Mouse (Mus musculus) ES-Bruce4 (cell line): ENCODE results near the gene 4833423E24Rik. TPM values are rescaled to one million over a fixed set of nuclear protein-coding genes. Genes with fewer than 3 reads are reported as not detected.

Experiments
- H3K27ac ChIP-seq: 2 replicates; pipeline ENCODE4 v1.5.1; 2012; ENCODE audit warnings: low read length, inconsistent platforms; ENCODE audit not compliant: insufficient read depth
- H3K27me3 ChIP-seq: 2 replicates; pipeline ENCODE4 v1.6.1; 2012; ENCODE audit warnings: mild to moderate bottlenecking, low read length, inconsistent platforms; ENCODE audit not compliant: control insufficient read depth, poor library complexity, insufficient read depth, severe bottlenecking
- H3K36me3 ChIP-seq: 2 replicates; pipeline ENCODE4 v1.6.1; 2012; ENCODE audit warnings: inconsistent platforms, mild to moderate bottlenecking, low read length, moderate library complexity; ENCODE audit not compliant: control insufficient read depth, poor library complexity, insufficient read depth, severe bottlenecking
- H3K4me1 ChIP-seq: one replicate; pipeline ENCODE4 v1.8.1; 2011; ENCODE audit warnings: low read length; ENCODE audit not compliant: control insufficient read depth, insufficient read depth
- H3K4me3 ChIP-seq: 2 replicates; pipeline ENCODE4 v1.5.1; 2011; ENCODE audit warnings: low read depth, mild to moderate bottlenecking, low read length
- H3K9ac ChIP-seq: 2 replicates; pipeline ENCODE4 v1.6.1; 2012; ENCODE audit warnings: low read depth, mild to moderate bottlenecking, inconsistent platforms; ENCODE audit not compliant: poor library complexity, severe bottlenecking
- H3K9me3 ChIP-seq: replicated peaks from 2 replicates; pipeline ENCODE4 v1.6.1; 2012; ENCODE audit warnings: mild to moderate bottlenecking, low read length, inconsistent platforms; ENCODE audit not compliant: control insufficient read depth, poor library complexity, insufficient read depth, severe bottlenecking
- CTCF ChIP-seq: IDR thresholded peaks from one replicate; pipeline ENCODE4 v1.8.1; 2011; ENCODE audit warnings: low read depth, low read length
- EP300 ChIP-seq: IDR thresholded peaks from 2 replicates; pipeline ENCODE4 v1.6.1; 2011; ENCODE audit warnings: low read depth, low read length; ENCODE audit not compliant: insufficient read depth
- POLR2A ChIP-seq: IDR thresholded peaks from one replicate; pipeline ENCODE4 v1.8.1; 2011; ENCODE audit warnings: low read length; ENCODE audit not compliant: insufficient read depth
- polyA plus RNA-seq: library from polyadenylated mRNA; stranded (reverse); fragments of >200 nt; gene quantifications from 2 replicates; pipeline ENCODE4 v1.2.4, GENCODE M21; 2011; ENCODE audit warnings: low read depth; ENCODE audit not compliant: missing spikeins, insufficient read depth, insufficient read length

4833423E24Rik gene
- polyA plus RNA-seq, 1 experiment: not detected

DNA sequence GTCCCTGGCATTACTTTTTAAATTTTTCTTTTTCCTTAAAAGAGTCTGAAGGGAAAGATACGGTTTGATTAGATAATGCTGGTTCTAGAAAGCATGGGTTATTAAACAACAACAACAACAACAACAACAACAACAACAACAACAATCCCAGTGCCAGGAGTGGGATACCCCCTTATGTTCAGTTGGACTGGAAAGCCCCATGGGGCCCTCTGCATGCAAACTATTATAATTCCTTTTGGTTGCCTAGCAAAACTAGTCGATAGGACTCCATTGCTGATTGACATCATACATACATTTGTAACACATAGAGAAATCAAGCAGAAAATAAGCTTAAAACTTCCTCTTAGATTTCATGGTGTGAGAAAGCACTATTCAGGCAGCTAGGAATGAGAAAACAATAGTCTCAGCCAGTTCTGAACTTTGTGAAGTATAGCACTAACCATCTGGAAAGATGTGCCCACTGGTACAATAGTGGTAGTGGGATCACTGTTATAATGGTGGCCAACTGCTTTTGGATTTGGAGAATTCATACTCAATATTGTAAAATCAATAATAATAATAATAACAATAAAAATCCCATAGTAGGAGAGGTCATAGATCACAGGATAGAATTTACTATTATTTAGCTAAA lies 4.2 kb upstream of the 4833423E24Rik start:
- no peaks in the 10 kb centered on the region for H3K27me3 ChIP-seq
- H3K9ac ChIP-seq: no peak overlapping the region
- H3K4me3 ChIP-seq: no peak overlapping the region
- no peak overlapping the region for H3K27ac ChIP-seq
- no peaks in the 10 kb centered on the region for H3K36me3 ChIP-seq
- no peaks in the 10 kb centered on the region for H3K4me1 ChIP-seq
- H3K9me3 ChIP-seq: no peaks in the 10 kb centered on the region
- TF ChIP-seq CTCF: no peak

DNA sequence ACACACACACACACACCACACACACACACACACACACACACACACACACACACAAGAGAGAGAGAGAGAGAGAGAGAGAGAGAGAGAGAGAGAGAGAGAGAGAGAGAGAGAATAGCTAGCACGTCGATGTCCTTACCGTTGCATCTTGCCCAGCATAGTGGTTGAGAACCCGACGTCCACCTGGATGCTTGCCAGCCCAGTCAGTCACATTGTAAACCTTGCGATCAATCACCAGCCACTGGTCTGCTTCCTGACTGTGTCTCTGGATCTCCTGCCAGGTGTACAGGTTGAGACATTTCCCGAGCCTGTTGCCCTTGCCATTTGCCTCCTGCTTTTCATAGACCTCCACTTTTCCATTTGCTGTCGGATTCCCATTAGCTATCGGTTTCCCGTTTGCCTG lies 532 bp downstream of the 4833423E24Rik start:
- no peaks in the 10 kb centered on the region for H3K4me1 ChIP-seq
- H3K9me3 ChIP-seq: no peaks in the 10 kb centered on the region
- TF ChIP-seq EP300 (no peak), POLR2A (no peak), CTCF (no peak)
- H3K36me3 ChIP-seq: no peaks in the 10 kb centered on the region
- H3K27me3 ChIP-seq: no peaks in the 10 kb centered on the region
- no peak overlapping the region for H3K9ac ChIP-seq
- no peak overlapping the region for H3K4me3 ChIP-seq
- H3K27ac ChIP-seq: no peak overlapping the region

DNA sequence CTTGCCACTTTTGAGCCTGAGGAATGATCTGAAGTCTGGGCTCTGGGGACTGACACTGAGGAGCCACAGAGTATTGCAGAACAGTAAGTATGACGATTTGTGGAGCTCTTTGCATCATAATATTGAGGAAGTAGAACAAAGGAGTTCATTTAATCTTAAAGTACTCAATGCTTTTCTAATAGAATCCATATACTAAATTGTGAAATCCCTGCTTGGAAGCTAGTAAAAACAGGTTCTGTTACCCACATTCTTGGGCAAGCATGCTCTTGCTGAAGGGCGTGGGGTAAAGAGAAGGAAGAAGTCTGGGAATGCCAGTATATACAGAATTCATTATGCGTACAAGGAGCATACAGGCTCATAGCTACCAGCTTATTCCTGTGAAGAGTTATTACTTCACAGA lies 8.4 kb downstream of the 4833423E24Rik start:
- no peak overlapping the region for H3K9ac ChIP-seq
- H3K27ac ChIP-seq: no peak overlapping the region
- H3K4me1 ChIP-seq: no peaks in the 10 kb centered on the region
- no peak overlapping the region for H3K4me3 ChIP-seq
- H3K9me3 ChIP-seq: no peaks in the 10 kb centered on the region
- TF ChIP-seq POLR2A (no peak), CTCF (no peak), EP300 (no peak)
- no peaks in the 10 kb centered on the region for H3K27me3 ChIP-seq
- no peaks in the 10 kb centered on the region for H3K36me3 ChIP-seq

DNA sequence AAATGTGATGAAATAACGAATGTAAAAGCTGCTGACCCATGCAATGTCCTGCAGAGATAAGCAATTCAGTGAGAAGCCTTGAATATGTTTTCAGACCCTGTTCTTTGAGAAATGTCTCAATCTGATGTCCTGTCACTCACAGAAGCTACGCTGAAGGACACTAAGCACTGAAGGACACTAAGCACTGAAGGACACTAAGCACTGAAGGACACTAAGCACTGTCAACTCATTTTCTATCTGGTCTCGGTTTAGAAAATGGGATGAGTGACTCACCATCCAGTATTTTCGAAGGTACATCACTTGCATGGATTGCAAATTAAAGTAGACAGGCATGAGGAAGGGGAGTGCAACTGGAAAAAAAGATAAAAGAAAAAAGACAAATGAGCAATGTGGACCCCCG lies 28.4 kb downstream of the 4833423E24Rik start:
- Histone ChIP-seq H3K4me1 (no peaks in the 10 kb centered on the region), H3K27ac (no peak overlapping the region), H3K36me3 (no peaks in the 10 kb centered on the region), H3K27me3 (no peaks in the 10 kb centered on the region), H3K9me3 (no peaks in the 10 kb centered on the region), H3K9ac (no peak overlapping the region), H3K4me3 (no peak overlapping the region)
- TF ChIP-seq POLR2A (no peak), EP300 (no peak)

DNA sequence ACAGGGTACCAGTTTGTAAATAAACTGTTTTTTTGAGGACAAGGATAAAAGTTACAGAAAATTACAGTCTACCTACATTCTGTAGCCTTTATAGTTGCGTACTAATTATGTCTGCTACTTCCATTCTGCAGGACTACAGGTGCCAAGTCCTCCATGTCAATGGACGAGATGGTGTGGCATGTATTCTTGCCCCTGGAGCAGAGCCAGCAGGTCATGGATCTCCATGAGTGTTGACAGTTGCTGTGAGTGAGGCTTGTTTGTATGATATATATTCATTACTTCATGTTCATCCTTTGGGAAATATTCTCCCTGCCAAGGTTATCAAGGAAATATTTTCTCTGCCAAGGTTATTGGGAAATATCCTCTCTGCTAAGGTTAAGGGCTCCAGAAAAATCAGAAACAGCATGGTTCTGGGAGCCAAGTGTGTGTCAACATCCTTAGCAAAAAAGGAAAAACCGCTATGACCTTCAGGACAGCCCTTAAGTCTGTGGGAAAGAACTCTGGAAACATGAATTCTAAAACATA lies 52.0 kb downstream of the 4833423E24Rik start:
- no peak overlapping the region for H3K9ac ChIP-seq
- no peaks in the 10 kb centered on the region; the same call in 1 of the 2 replicates for H3K9me3 ChIP-seq
- no peaks in the 10 kb centered on the region for H3K27me3 ChIP-seq
- no peaks in the 10 kb centered on the region for H3K36me3 ChIP-seq
- H3K4me1 ChIP-seq: no peaks in the 10 kb centered on the region
- no peak overlapping the region for H3K4me3 ChIP-seq
- no peak overlapping the region for H3K27ac ChIP-seq
- TF ChIP-seq POLR2A (no peak), CTCF (no peak), EP300 (no peak)

DNA sequence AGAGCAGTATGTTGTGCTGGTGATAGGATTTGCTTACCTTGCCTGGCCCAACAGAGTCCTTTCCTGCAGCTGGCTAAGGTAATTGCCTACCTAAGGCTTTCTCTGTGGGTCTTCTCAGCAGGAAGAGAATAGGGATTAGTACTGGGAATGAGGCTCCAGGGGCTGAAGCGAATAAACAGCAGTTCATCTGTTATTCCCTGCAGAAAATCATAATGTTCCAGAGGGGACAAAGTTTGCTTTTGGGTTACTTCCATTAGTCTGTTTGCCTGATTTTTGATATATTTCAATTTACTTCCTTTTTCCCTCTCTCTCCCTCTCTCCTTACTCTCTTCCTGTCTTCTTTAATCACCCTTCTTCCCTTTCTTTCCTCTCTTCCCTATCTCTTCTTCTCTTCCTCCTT lies 75.3 kb downstream of the 4833423E24Rik start, which contains the start of gene Olfr995:
Olfr995 (minus strand) TSS at position 101 of the 400 bp plus-strand sequence.
- Histone ChIP-seq H3K4me1 (no peaks in the 10 kb centered on the region), H3K9ac (no peak within 1 kb of the TSS), H3K27ac (no peak within 1 kb of the TSS), H3K9me3 (no peaks in the 10 kb centered on the region), H3K27me3 (no peaks in the 10 kb centered on the region), H3K4me3 (no peak within 1 kb of the TSS), H3K36me3 (no peaks in the 10 kb centered on the region)
- TF ChIP-seq CTCF (no peak), EP300 (no peak)
